Comparison of ENCODE assay signal across 22 mouse cellular contexts in genomic region chrX:70895554-70895953, GRCm38 (mm10).
DNase-seq lines count a peak whose midpoint lies in the region; TF ChIP-seq lines count a peak whose summit lies in the region.
"Had no signal": no experiment of that assay in that cellular context is flagged by ENCODE, and none has a peak within 500 bp of the region (broad histone marks: within the 10 kb centered on the region; RNA-seq: fewer than 3 reads in every experiment).

No protein-coding gene starts in this region.

- no peaks in the 10 kb centered on the region for H3K9me3 ChIP-seq in CH12.LX (replicated peaks; ENCODE audit: low read length)
- no peaks in the 10 kb centered on the region for H3K9me3 ChIP-seq in ES-E14 (ENCODE audit: control insufficient read depth, insufficient read depth, low read depth, low read length)
- H3K9me3 ChIP-seq: G1E had no signal

- WGBS in heart, adult 2 months, result 74% methylated on average over 4 of the region's 4 CpGs

- no peak overlapping the region for H3K4me2 ChIP-seq in CH12.LX (ENCODE audit: insufficient read depth, low read depth, poor library complexity, severe bottlenecking)

- dilution Hi-C loops in CH12.LX (cut with MboI; ENCODE audit: extremely low pct_ligation_motif_present, extremely low pct_unique_long_range_greater_than_20kb, low sequenced_read_pairs), result no loop called here

- H3K4me3 ChIP-seq in CH12.LX (replicated peaks in 1 of 3; ENCODE audit: low read depth in 2 of 3, low read length in 2 of 3, poor library complexity in 1 of 3), result no peak overlapping the region
- H3K4me3 ChIP-seq in ES-E14 (ENCODE audit: insufficient read depth in 1 of 2, low read depth in 1 of 2, low read length in 2 of 2, poor library complexity in 1 of 2, severe bottlenecking in 1 of 2), result no peak overlapping the region
- H3K4me3 ChIP-seq in heart, adult 2 months, result no peak overlapping the region

- H3K36me3 ChIP-seq in CH12.LX (replicated peaks in 1 of 2; ENCODE audit: control insufficient read depth in 1 of 2, insufficient read depth in 1 of 2, low read length in 1 of 2) (no peaks in the 10 kb centered on the region), ES-E14 (ENCODE audit: control insufficient read depth, insufficient read depth, low read length, poor library complexity, severe bottlenecking) (no peaks in the 10 kb centered on the region)
- H3K36me3 ChIP-seq in heart, adult 2 months (ENCODE audit: control insufficient read depth, insufficient read depth, low read length), result no peaks in the 10 kb centered on the region
- H3K36me3 ChIP-seq: G1E had no signal

- peak; percentile 6 for DNase-seq in layer of hippocampus, adult 11-12 months (ENCODE audit: low spot score)
- DNase-seq in layer of hippocampus, adult 9-11 months, result no peak
- DNase-seq in CH12.LX (ENCODE audit: extremely low read depth), result no peak
- no peak for DNase-seq in ES-E14 (ENCODE audit: low read depth, low spot score)
- peak; percentile 7 for DNase-seq in brain, adult 2 months (ENCODE audit: low read depth, low spot score)
- no peak for DNase-seq in heart, adult 2 months
- no peak for DNase-seq in kidney, postnatal 4 days
- DNase-seq in embryo, embryonic 9.5 days (ENCODE audit: extremely low spot score), result no peak
- DNase-seq: adrenal gland, adult 2 months; adrenal gland, adult 8-10 months; adrenal gland, postnatal 10 days; adrenal gland, postnatal 14 days; adrenal gland, postnatal 25 days; adrenal gland, postnatal 36 days; B cell, adult 2 months; cerebellum, adult 11 months; cerebellum, adult 11-12 months; cerebellum, adult 18-20 months; cerebellum, adult 2 months; cerebellum, adult 8-10 months had no signal

- H3K79me2 ChIP-seq in CH12.LX (replicated peaks; ENCODE audit: control insufficient read depth, extremely low read depth, insufficient read depth, poor library complexity, severe bottlenecking), result no peaks in the 10 kb centered on the region
- H3K79me2 ChIP-seq in heart, adult 2 months (replicated peaks; ENCODE audit: control insufficient read depth, insufficient read depth, low read length), result no peaks in the 10 kb centered on the region

- H3K27ac ChIP-seq in CH12.LX (ENCODE audit: insufficient read depth, low read depth) (no peak overlapping the region), ES-E14 (ENCODE audit: insufficient read depth, low read depth, low read length, poor library complexity, severe bottlenecking) (no peak overlapping the region)
- no peak overlapping the region for H3K27ac ChIP-seq in heart, adult 2 months

- no peak for TF ChIP-seq CTCF in CH12.LX (conservative IDR thresholded peaks at IDR 0.05 in 1 of 2, IDR thresholded peaks at IDR 0.05 in 1 of 2; ENCODE audit: low read depth in 2 of 2, low read length in 2 of 2)
- no peak for TF ChIP-seq CTCF in heart, adult 2 months (IDR thresholded peaks at IDR 0.05)

- no peak for TF ChIP-seq POLR2A in CH12.LX (IDR thresholded peaks at IDR 0.05; ENCODE audit: low read depth, low read length)
- no peak for TF ChIP-seq POLR2A in heart, adult 2 months (IDR thresholded peaks at IDR 0.05; ENCODE audit: insufficient read depth, low read depth, low read length)

- no peaks in the 10 kb centered on the region for H3K27me3 ChIP-seq in CH12.LX (replicated peaks)
- no peaks in the 10 kb centered on the region for H3K27me3 ChIP-seq in heart, adult 2 months (ENCODE audit: control insufficient read depth, insufficient read depth, low read length)
- H3K27me3 ChIP-seq: Patski had no signal

- H3K4me1 ChIP-seq in CH12.LX (ENCODE audit: control insufficient read depth in 1 of 2, insufficient read depth in 2 of 2), result peaks cover 0 to 7% of the 10 kb centered on the region in 2 experiments; a peak in 2 of 4 replicates
- no peaks in the 10 kb centered on the region for H3K4me1 ChIP-seq in ES-E14 (ENCODE audit: control insufficient read depth in 2 of 2, insufficient read depth in 2 of 2, low read length in 2 of 2, poor library complexity in 1 of 2)
- H3K4me1 ChIP-seq in heart, adult 2 months (ENCODE audit: control insufficient read depth, insufficient read depth, low read length), result peaks cover 1% of the 10 kb centered on the region

- H3K9ac ChIP-seq in CH12.LX (ENCODE audit: insufficient read depth, low read depth) (no peak overlapping the region), ES-E14 (ENCODE audit: insufficient read depth, low read depth, low read length, poor library complexity, severe bottlenecking) (no peak overlapping the region)
- no peak overlapping the region for H3K9ac ChIP-seq in heart, adult 2 months (ENCODE audit: low read depth, low read length)

- no peak for TF ChIP-seq RAD21 in CH12.LX (IDR thresholded peaks at IDR 0.05; ENCODE audit: low read depth, low read length)

- in situ Hi-C loops in CH12.LX (cut with MboI; ENCODE audit: low pct_ligation_motif_present, low pct_unique_long_range_greater_than_20kb, low sequenced_read_pairs) (no loop called here), ES-E14 (cut with MboI; ENCODE audit: low sequenced_read_pairs in 2 of 2, unreplicated experiment in 2 of 2) (no loop called here)

- TF ChIP-seq EP300 in CH12.LX (IDR thresholded peaks at IDR 0.05; ENCODE audit: low read length), result no peak
- no peak for TF ChIP-seq EP300 in heart, adult 2 months (IDR thresholded peaks at IDR 0.05; ENCODE audit: insufficient read depth, low read depth, low read length)

- intact Hi-C loops in heart, adult 2 months (cut with DNase I), result loop anchor here (5.0 kb wide), 1 partner anchor 73 kb away; no protein-coding TSS in a partner anchor

TF ChIP-seq in CH12.LX, 34 proteins besides CTCF, POLR2A, EP300 and RAD21:
- TF ChIP-seq SMC3 (IDR thresholded peaks at IDR 0.05; ENCODE audit: low read depth, low read length), result no peak
- peak; percentile 83 for TF ChIP-seq MAFK (IDR thresholded peaks at IDR 0.05; ENCODE audit: insufficient replicate concordance, low read length)
- TF ChIP-seq JUN (IDR thresholded peaks at IDR 0.05; ENCODE audit: insufficient read depth, low read depth, low read length), result no peak
TF ChIP-seq in CH12.LX: peak in this region for 1.

TF ChIP-seq in ES-E14, 5 proteins besides CTCF, POLR2A, EP300 and RAD21:
- peak; percentile 86 for TF ChIP-seq MAFK (IDR thresholded peaks at IDR 0.05; ENCODE audit: insufficient read depth, low read depth, low read length)
- TF ChIP-seq HCFC1 (IDR thresholded peaks at IDR 0.05; ENCODE audit: borderline replicate concordance, insufficient read depth, low read length), result no peak

Comparison
In these comparisons a context has a peak if more than half of its experiments do, and no peak if none do; other contexts are left out.
1. DNase-seq: peak in layer of hippocampus, adult 11-12 months (single experiment) and brain, adult 2 months (single experiment); none in layer of hippocampus, adult 9-11 months (single experiment), CH12.LX (single experiment), ES-E14 (single experiment), heart, adult 2 months (0 of 2), kidney, postnatal 4 days (0 of 2) and embryo, embryonic 9.5 days (single experiment).